Mouse (Mus musculus): Measurements from ENCODE around the gene Arhgap30. TPM values are rescaled to one million over a fixed set of nuclear protein-coding genes. Genes with fewer than 3 reads are reported as not detected.

Arhgap30 gene
- polyA plus RNA-seq, 1 experiment from 2014 or later, result 3.3 TPM

- Histone ChIP-seq H3K36me3 (0 out of 2 replicates have a peak, but pooled peaks cover 6% of the 10 kb centered on the region), H3K4me2 (no peak overlapping the region), H3K9ac (no peak overlapping the region), H3K27me3 (no peaks in the 10 kb centered on the region), H3K4me1 (replicated peaks) (peaks cover 16% of the 10 kb centered on the region), H3K4me3 (replicated peaks) (no peak overlapping the region), H3K27ac (no peak overlapping the region), H3K9me3 (replicated peaks) (no peaks in the 10 kb centered on the region)
- DNase-seq (no peak), ATAC-seq (ENCODE audit: low read depth) (no peak)
- 40% methylated on average over 10 of the region's 10 CpGs for WGBS (ENCODE audit: insufficient replicate concordance)
These were observed 58.9 kb downstream of the Arhgap30 start for GRCm38 (mm10) chr1:171447692-171448091.

GRCm38 (mm10) chr1:171450062-171450461, 61.3 kb downstream of the Arhgap30 start:
- Histone ChIP-seq H3K4me1 (replicated peaks) (peaks cover 17% of the 10 kb centered on the region), H3K27me3 (no peaks in the 10 kb centered on the region), H3K36me3 (no peaks in the 10 kb centered on the region), H3K4me2 (no peak overlapping the region), H3K9me3 (replicated peaks) (no peaks in the 10 kb centered on the region), H3K27ac (no peak overlapping the region), H3K9ac (no peak overlapping the region), H3K4me3 (replicated peaks) (no peak overlapping the region)
- 68% methylated on average over 11 of the region's 11 CpGs for WGBS (ENCODE audit: insufficient replicate concordance)
- ATAC-seq (ENCODE audit: low read depth) (no peak), DNase-seq (no peak)

- Histone ChIP-seq H3K4me3 (replicated peaks) (no peak overlapping the region), H3K27ac (no peak overlapping the region), H3K9me3 (replicated peaks) (no peaks in the 10 kb centered on the region), H3K36me3 (no peaks in the 10 kb centered on the region), H3K4me2 (no peak overlapping the region), H3K9ac (no peak overlapping the region), H3K27me3 (no peaks in the 10 kb centered on the region), H3K4me1 (replicated peaks) (peaks cover 17% of the 10 kb centered on the region)
- ATAC-seq (ENCODE audit: low read depth) (no peak), DNase-seq (no peak)
- 60% methylated on average over 10 of the region's 10 CpGs for WGBS (ENCODE audit: insufficient replicate concordance)
These were observed 62.2 kb downstream of the Arhgap30 start for GRCm38 (mm10) chr1:171451001-171451400.

GRCm38 (mm10) chr1:171452522-171452921, 63.8 kb downstream of the Arhgap30 start:
- Histone ChIP-seq H3K27me3 (no peaks in the 10 kb centered on the region), H3K4me1 (replicated peaks) (peaks cover 12% of the 10 kb centered on the region), H3K9ac (no peak overlapping the region), H3K4me2 (no peak overlapping the region), H3K4me3 (replicated peaks) (no peak overlapping the region), H3K9me3 (replicated peaks) (no peaks in the 10 kb centered on the region), H3K27ac (peak overlapping the region; percentile 62; the same call in 1 of the 2 replicates), H3K36me3 (no peaks in the 10 kb centered on the region)
- ATAC-seq (ENCODE audit: low read depth) (0 out of 2 replicates have a peak, but pooled peaks have one; percentile 35), DNase-seq (no peak)
- 48% methylated on average over 5 of the region's 5 CpGs for WGBS (ENCODE audit: insufficient replicate concordance)

- Histone ChIP-seq H3K27ac (peak overlapping the region; percentile 62; the same call in 1 of the 2 replicates), H3K4me3 (replicated peaks) (no peak overlapping the region), H3K9me3 (replicated peaks) (no peaks in the 10 kb centered on the region), H3K27me3 (no peaks in the 10 kb centered on the region), H3K36me3 (no peaks in the 10 kb centered on the region), H3K4me1 (replicated peaks) (peaks cover 8% of the 10 kb centered on the region), H3K9ac (no peak overlapping the region), H3K4me2 (no peak overlapping the region)
- DNase-seq, result no peak
- ATAC-seq (ENCODE audit: low read depth), result peak; percentile 51
- 64% methylated on average over 5 of the region's 5 CpGs for WGBS (ENCODE audit: insufficient replicate concordance)
These were observed 64.2 kb downstream of the Arhgap30 start for GRCm38 (mm10) chr1:171452923-171453322.

- H3K9ac ChIP-seq, result no peak overlapping the region
- WGBS (ENCODE audit: insufficient replicate concordance), result 65% methylated on average over 6 of the region's 6 CpGs
- H3K4me1 ChIP-seq (replicated peaks), result peaks cover 7% of the 10 kb centered on the region
- H3K4me2 ChIP-seq, result no peak overlapping the region
- no peak overlapping the region for H3K27ac ChIP-seq
- no peaks in the 10 kb centered on the region for H3K36me3 ChIP-seq
- no peaks in the 10 kb centered on the region for H3K27me3 ChIP-seq
- DNase-seq, result no peak
- no peak overlapping the region for H3K4me3 ChIP-seq (replicated peaks)
- ATAC-seq (ENCODE audit: low read depth), result no peak
- no peaks in the 10 kb centered on the region for H3K9me3 ChIP-seq (replicated peaks)
These were observed 66.2 kb downstream of the Arhgap30 start for GRCm38 (mm10) chr1:171454926-171455325.

- Histone ChIP-seq H3K4me1 (replicated peaks) (peaks cover 4% of the 10 kb centered on the region), H3K4me3 (replicated peaks) (no peak overlapping the region), H3K4me2 (no peak overlapping the region), H3K27ac (no peak overlapping the region), H3K36me3 (peaks cover 19% of the 10 kb centered on the region), H3K27me3 (no peaks in the 10 kb centered on the region), H3K9me3 (replicated peaks) (no peaks in the 10 kb centered on the region), H3K9ac (no peak overlapping the region)
- ATAC-seq (ENCODE audit: low read depth) (no peak), DNase-seq (no peak)
- WGBS (ENCODE audit: insufficient replicate concordance), result 80% methylated on average over 1 of the region's 1 CpGs
These were observed 68.8 kb downstream of the Arhgap30 start for GRCm38 (mm10) chr1:171457568-171457967.

- 76% methylated on average over 5 of the region's 5 CpGs for WGBS (ENCODE audit: insufficient replicate concordance)
- no peaks in the 10 kb centered on the region for H3K9me3 ChIP-seq (replicated peaks)
- DNase-seq, result no peak
- H3K27ac ChIP-seq, result no peak overlapping the region
- H3K4me2 ChIP-seq, result no peak overlapping the region
- no peak overlapping the region for H3K4me3 ChIP-seq (replicated peaks)
- ATAC-seq (ENCODE audit: low read depth), result no peak
- H3K4me1 ChIP-seq (replicated peaks), result no peaks in the 10 kb centered on the region
- peaks cover 30% of the 10 kb centered on the region for H3K36me3 ChIP-seq
- H3K27me3 ChIP-seq, result no peaks in the 10 kb centered on the region
- H3K9ac ChIP-seq, result no peak overlapping the region
These were observed 71.0 kb downstream of the Arhgap30 start for GRCm38 (mm10) chr1:171459791-171460190.

Other genes starting within 250 kb of the Arhgap30 start
- gene Sdhc, start 238.4 kb upstream of the Arhgap30 start, polyA plus RNA-seq (2015; fragmentation: Nextera tagmentation; extraction: Ambion mirVana), result 140 and 164 TPM in 2 replicates
- gene Mpz, start 238.2 kb upstream of the Arhgap30 start, polyA plus RNA-seq (2015; fragmentation: Nextera tagmentation; extraction: Ambion mirVana), result 0.14 TPM in 1 of 2 replicates, not detected in the other
- gene Pcp4l1, start 192.7 kb upstream of the Arhgap30 start, polyA plus RNA-seq (2015; fragmentation: Nextera tagmentation; extraction: Ambion mirVana), result 1.5 and 1.8 TPM in 2 replicates
- 0.39 and 0.52 TPM in 2 replicates for gene Nr1i3, start 175.0 kb upstream of the Arhgap30 start, polyA plus RNA-seq (2015; fragmentation: Nextera tagmentation; extraction: Ambion mirVana)
- 19.3 and 21.4 TPM in 2 replicates for gene Tomm40l, start 166.4 kb upstream of the Arhgap30 start, polyA plus RNA-seq (2015; fragmentation: Nextera tagmentation; extraction: Ambion mirVana)
- 3,578 and 3,897 TPM in 2 replicates for gene Apoa2, start 163.9 kb upstream of the Arhgap30 start, polyA plus RNA-seq (2015; fragmentation: Nextera tagmentation; extraction: Ambion mirVana)
- 68.2 and 69.6 TPM in 2 replicates for gene Fcer1g, start 154.6 kb upstream of the Arhgap30 start, polyA plus RNA-seq (2015; fragmentation: Nextera tagmentation; extraction: Ambion mirVana)
- gene Adamts4, start 138.5 kb upstream of the Arhgap30 start, polyA plus RNA-seq (2015; fragmentation: Nextera tagmentation; extraction: Ambion mirVana), result 0.43 and 0.46 TPM in 2 replicates
- gene Ndufs2, start 137.6 kb upstream of the Arhgap30 start, polyA plus RNA-seq (2015; fragmentation: Nextera tagmentation; extraction: Ambion mirVana), result 152 and 167 TPM in 2 replicates
- gene B4galt3, start 118.6 kb upstream of the Arhgap30 start, polyA plus RNA-seq (2015; fragmentation: Nextera tagmentation; extraction: Ambion mirVana), result 24.9 and 26.5 TPM in 2 replicates
- gene Ppox, start 107.8 kb upstream of the Arhgap30 start, polyA plus RNA-seq (2015; fragmentation: Nextera tagmentation; extraction: Ambion mirVana), result 174 and 175 TPM in 2 replicates
- gene Usp21, start 101.0 kb upstream of the Arhgap30 start, polyA plus RNA-seq (2015; fragmentation: Nextera tagmentation; extraction: Ambion mirVana), result 25.8 and 26.7 TPM in 2 replicates
- gene Ufc1, start 93.9 kb upstream of the Arhgap30 start, polyA plus RNA-seq (2015; fragmentation: Nextera tagmentation; extraction: Ambion mirVana), result 53.3 and 57.1 TPM in 2 replicates
- gene Dedd, start 59.8 kb upstream of the Arhgap30 start, polyA plus RNA-seq (2015; fragmentation: Nextera tagmentation; extraction: Ambion mirVana), result 20.3 and 22.7 TPM in 2 replicates
- 24.1 and 29.1 TPM in 2 replicates for gene Nit1, start 43.3 kb upstream of the Arhgap30 start, polyA plus RNA-seq (2015; fragmentation: Nextera tagmentation; extraction: Ambion mirVana)
- 60.9 and 66.8 TPM in 2 replicates for gene Pfdn2, start 43.3 kb upstream of the Arhgap30 start, polyA plus RNA-seq (2015; fragmentation: Nextera tagmentation; extraction: Ambion mirVana)
- 0.13 and 0.18 TPM in 2 replicates for gene Klhdc9, start 28.2 kb upstream of the Arhgap30 start, polyA plus RNA-seq (2015; fragmentation: Nextera tagmentation; extraction: Ambion mirVana)
- 0.08 and 0.14 TPM in 2 replicates for gene Nectin4, start 18.9 kb upstream of the Arhgap30 start, polyA plus RNA-seq (2015; fragmentation: Nextera tagmentation; extraction: Ambion mirVana)
- gene Usf1, start 22.4 kb downstream of the Arhgap30 start, polyA plus RNA-seq (2015; fragmentation: Nextera tagmentation; extraction: Ambion mirVana), result 20.9 and 25.3 TPM in 2 replicates
- 1.3 and 1.6 TPM in 2 replicates for gene Tstd1, start 29.9 kb downstream of the Arhgap30 start, polyA plus RNA-seq (2015; fragmentation: Nextera tagmentation; extraction: Ambion mirVana)
- 20.6 and 24.3 TPM in 2 replicates for gene F11r, start 48.6 kb downstream of the Arhgap30 start, polyA plus RNA-seq (2015; fragmentation: Nextera tagmentation; extraction: Ambion mirVana)
- gene Alyref2, start 114.5 kb downstream of the Arhgap30 start, polyA plus RNA-seq (2015; fragmentation: Nextera tagmentation; extraction: Ambion mirVana), result 3.5 and 3.7 TPM in 2 replicates
- not detected in 2 replicates for gene Itln1, start 146.3 kb downstream of the Arhgap30 start, polyA plus RNA-seq (2015; fragmentation: Nextera tagmentation; extraction: Ambion mirVana)
- 0.37 and 0.46 TPM in 2 replicates for gene Cd244a, start 170.2 kb downstream of the Arhgap30 start, polyA plus RNA-seq (2015; fragmentation: Nextera tagmentation; extraction: Ambion mirVana)
- gene Ly9, start 218.5 kb downstream of the Arhgap30 start, polyA plus RNA-seq (2015; fragmentation: Nextera tagmentation; extraction: Ambion mirVana), result 0.95 and 1.4 TPM in 2 replicates